ENCODE assay signal across 9 mouse cellular contexts in genomic region chr17:83972026-83972425, GRCm38 (mm10).
DNase-seq lines count a peak whose midpoint lies in the region; ATAC-seq and TF ChIP-seq lines count a peak whose summit lies in the region.
"Had no signal": no experiment of that assay in that cellular context is flagged by ENCODE, and none has a peak within 500 bp of the region (broad histone marks: within the 10 kb centered on the region; RNA-seq: fewer than 3 reads in every experiment).

No protein-coding gene starts in this region.

- H3K9me3 ChIP-seq in intestine, embryonic 15.5 days = no peaks in the 10 kb centered on the region
- 0 out of 2 replicates have a peak, but pooled peaks cover 3% of the 10 kb centered on the region for H3K9me3 ChIP-seq in stomach, embryonic 16.5 days (replicated peaks; ENCODE audit: control insufficient read depth, low read length)

- no peak overlapping the region for H3K9ac ChIP-seq in intestine, embryonic 15.5 days
- no peak overlapping the region for H3K9ac ChIP-seq in stomach, embryonic 16.5 days (ENCODE audit: low read length)

- no peak overlapping the region for H3K4me2 ChIP-seq in intestine, embryonic 15.5 days (replicated peaks)
- no peak overlapping the region for H3K4me2 ChIP-seq in stomach, embryonic 16.5 days (ENCODE audit: low read depth, low read length)

- no peak overlapping the region for H3K4me3 ChIP-seq in lung, adult 2 months (replicated peaks; ENCODE audit: extremely low read depth, low read depth, low read length)
- no peak overlapping the region for H3K4me3 ChIP-seq in intestine, embryonic 15.5 days (replicated peaks)
- H3K4me3 ChIP-seq in stomach, embryonic 16.5 days (replicated peaks; ENCODE audit: low read length) = no peak overlapping the region

- H3K27ac ChIP-seq in intestine, embryonic 15.5 days = no peak overlapping the region
- H3K27ac ChIP-seq in stomach, embryonic 16.5 days (ENCODE audit: low read length) = peak overlapping the region; percentile 12; the same call in 1 of the 2 replicates

- ATAC-seq in intestine, embryonic 15.5 days = 0 out of 2 replicates have a peak, but pooled peaks have one; percentile 18
- ATAC-seq in stomach, embryonic 16.5 days (ENCODE audit: insufficient read depth, low FRiP score) = no peak

- no peaks in the 10 kb centered on the region for H3K36me3 ChIP-seq in intestine, embryonic 15.5 days
- no peaks in the 10 kb centered on the region for H3K36me3 ChIP-seq in stomach, embryonic 16.5 days (ENCODE audit: control insufficient read depth, insufficient read depth, low read length)

- peaks cover 6% of the 10 kb centered on the region for H3K4me1 ChIP-seq in lung, adult 2 months (ENCODE audit: control insufficient read depth, insufficient read depth, low read length)
- peaks cover 14% of the 10 kb centered on the region for H3K4me1 ChIP-seq in intestine, embryonic 15.5 days (replicated peaks)
- peaks cover 11% of the 10 kb centered on the region; the same call in 1 of the 2 replicates for H3K4me1 ChIP-seq in stomach, embryonic 16.5 days (ENCODE audit: control insufficient read depth, insufficient read depth, low read length)

- no peak for TF ChIP-seq POLR2A in lung, adult 2 months (IDR thresholded peaks at IDR 0.05; ENCODE audit: borderline replicate concordance, extremely low read depth, low read depth, low read length)

- DNase-seq in heart, adult 18-20 months = peak; percentile 45 to 79
- DNase-seq in heart, postnatal 4 days = no peak
- DNase-seq in lung, postnatal 10 days = peak; percentile 50
- no peak for DNase-seq in lung, adult 2 months
- DNase-seq in cerebellum, postnatal 25 days = no peak
- DNase-seq in right cerebral cortex, postnatal 14 days = no peak
- DNase-seq: adrenal gland, adult 2 months had no signal

- TF ChIP-seq CTCF in lung, adult 2 months (IDR thresholded peaks at IDR 0.05; ENCODE audit: insufficient read depth, low read length) = no peak

- no peaks in the 10 kb centered on the region for H3K27me3 ChIP-seq in intestine, embryonic 15.5 days (replicated peaks)
- no peaks in the 10 kb centered on the region for H3K27me3 ChIP-seq in stomach, embryonic 16.5 days (ENCODE audit: control insufficient read depth, insufficient read depth, low read length)

- 54% methylated on average over 5 of the region's 5 CpGs for WGBS in lung, adult 2 months
- WGBS in intestine, embryonic 15.5 days = 61% methylated on average over 5 of the region's 5 CpGs
- 56% methylated on average over 5 of the region's 5 CpGs for WGBS in stomach, embryonic 16.5 days

Comparison
In these comparisons a context has a peak if more than half of its experiments do, and no peak if none do; other contexts are left out.
1. DNase-seq: peak in heart, adult 18-20 months (2 of 2) and lung, postnatal 10 days (single experiment); none in heart, postnatal 4 days (single experiment), lung, adult 2 months (single experiment), cerebellum, postnatal 25 days (0 of 2) and right cerebral cortex, postnatal 14 days (single experiment).